ENCODE assay signal across 8 mouse cellular contexts in the genomic region with DNA sequence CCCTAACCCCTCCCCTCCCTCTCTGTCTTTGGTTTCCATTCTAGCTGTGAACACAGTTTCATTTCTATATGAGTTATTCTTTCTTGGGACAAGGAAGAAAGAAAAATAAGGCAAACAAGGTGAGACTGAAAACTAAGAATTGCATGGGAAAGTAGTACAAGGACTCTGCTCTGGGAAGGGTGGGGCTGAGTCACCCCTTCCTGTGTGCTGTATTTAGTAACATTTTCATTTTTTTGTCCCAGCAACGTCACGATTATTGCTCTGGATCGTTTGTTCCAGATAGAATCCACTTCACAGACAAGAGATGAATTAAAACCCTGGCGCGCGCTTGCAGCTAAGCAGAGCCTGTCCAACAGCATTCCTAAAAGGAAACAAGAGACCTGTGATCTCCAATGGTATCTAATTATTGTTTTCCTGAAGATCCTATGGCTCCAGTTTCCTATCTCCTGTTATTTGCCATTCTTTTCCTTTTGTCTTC. TPM values are rescaled to one million over a fixed set of nuclear protein-coding genes. Genes with fewer than 3 reads are reported as not detected.
DNase-seq lines count a peak whose midpoint lies in the region; ATAC-seq and TF ChIP-seq lines count a peak whose summit lies in the region.

A gene (plus strand): TSS at position 51 of the 478 bp plus-strand sequence.

- H3K9me3 ChIP-seq in forebrain, embryonic 11.5 days (ENCODE audit: control insufficient read depth, low read length) = no peaks in the 10 kb centered on the region
- no peaks in the 10 kb centered on the region for H3K9me3 ChIP-seq in midbrain, embryonic 13.5 days

- no peak within 1 kb of the TSS for H3K4me2 ChIP-seq in forebrain, embryonic 11.5 days (ENCODE audit: low read depth, low read length, severe bottlenecking)
- H3K4me2 ChIP-seq in midbrain, embryonic 13.5 days (replicated peaks) = no peak within 1 kb of the TSS

- TF ChIP-seq CTCF in thymus, adult 2 months (IDR thresholded peaks at IDR 0.05; ENCODE audit: borderline replicate concordance, control insufficient read depth, extremely low read depth, insufficient read depth, low read length, poor library complexity) = no peak

- ATAC-seq in forebrain, embryonic 11.5 days (replicated peaks; ENCODE audit: low FRiP score) = no peak
- ATAC-seq in midbrain, embryonic 13.5 days = no peak
- no peak for ATAC-seq in frontal cortex, adult (ENCODE audit: low TSS enrichment)

- WGBS in thymus, adult 2 months = 44% methylated on average over 6 of the region's 6 CpGs
- WGBS in forebrain, embryonic 11.5 days = 88% methylated on average over 6 of the region's 6 CpGs
- WGBS in midbrain, embryonic 13.5 days = 79% methylated on average over 6 of the region's 6 CpGs

- TF ChIP-seq POLR2A in thymus, adult 2 months (IDR thresholded peaks at IDR 0.05; ENCODE audit: control insufficient read depth, extremely low read depth, insufficient read depth, low read length, poor library complexity) = no peak

- no peak for DNase-seq in thymus, adult 2 months
- DNase-seq in thymus, postnatal 14 days = no peak
- DNase-seq in forebrain, embryonic 11.5 days (ENCODE audit: low spot score) = no peak
- peak in 1 of 2 experiments; percentile 15 for DNase-seq in heart, postnatal 10 days
- DNase-seq in left cerebral cortex, postnatal 14 days (ENCODE audit: low spot score in 2 of 2) = no peak
- no peak for DNase-seq in thymus, postnatal 36 days

- intact Hi-C loops in heart, postnatal 10 days (cut with DNase I) = no loop called here
- intact Hi-C loops in left cerebral cortex, postnatal 14 days (cut with DNase I) = no loop called here

- no peak within 1 kb of the TSS for H3K4me3 ChIP-seq in thymus, adult 2 months (ENCODE audit: control insufficient read depth, insufficient read depth, low read length)
- H3K4me3 ChIP-seq in forebrain, embryonic 11.5 days (ENCODE audit: low read depth, low read length) = no peak within 1 kb of the TSS
- H3K4me3 ChIP-seq in midbrain, embryonic 13.5 days (replicated peaks) = no peak within 1 kb of the TSS

- H3K36me3 ChIP-seq in thymus, adult 2 months (ENCODE audit: control insufficient read depth, insufficient read depth, low read length) = no peaks in the 10 kb centered on the region
- H3K36me3 ChIP-seq in forebrain, embryonic 11.5 days (ENCODE audit: control insufficient read depth, insufficient read depth, low read length) = no peaks in the 10 kb centered on the region
- no peaks in the 10 kb centered on the region for H3K36me3 ChIP-seq in midbrain, embryonic 13.5 days

- no peak within 1 kb of the TSS for H3K27ac ChIP-seq in thymus, adult 2 months (ENCODE audit: control insufficient read depth, insufficient read depth, low read length)
- H3K27ac ChIP-seq in forebrain, embryonic 11.5 days (ENCODE audit: low read depth, low read length) = no peak within 1 kb of the TSS
- no peak within 1 kb of the TSS for H3K27ac ChIP-seq in midbrain, embryonic 13.5 days

- no peaks in the 10 kb centered on the region for H3K27me3 ChIP-seq in thymus, adult 2 months (ENCODE audit: control insufficient read depth, insufficient read depth, low read length)
- no peaks in the 10 kb centered on the region for H3K27me3 ChIP-seq in forebrain, embryonic 11.5 days (ENCODE audit: control insufficient read depth, insufficient read depth, low read length)
- no peaks in the 10 kb centered on the region for H3K27me3 ChIP-seq in midbrain, embryonic 13.5 days

- no peak within 1 kb of the TSS for H3K9ac ChIP-seq in forebrain, embryonic 11.5 days (ENCODE audit: low read length)
- no peak within 1 kb of the TSS for H3K9ac ChIP-seq in midbrain, embryonic 13.5 days (replicated peaks)

- no peaks in the 10 kb centered on the region for H3K4me1 ChIP-seq in thymus, adult 2 months (replicated peaks; ENCODE audit: control insufficient read depth, insufficient read depth, low read length)
- H3K4me1 ChIP-seq in forebrain, embryonic 11.5 days (replicated peaks; ENCODE audit: control insufficient read depth, insufficient read depth, low read length) = no peaks in the 10 kb centered on the region
- H3K4me1 ChIP-seq in midbrain, embryonic 13.5 days (replicated peaks) = no peaks in the 10 kb centered on the region

RNA-seq across cellular contexts. Expression of the gene that starts here (rescaled TPM):
- 22.1 and 22.7 TPM in 2 replicates for polyA plus RNA-seq in thymus, adult 2 months (2012; rRNA removed)
- polyA plus RNA-seq in forebrain, embryonic 11.5 days (2014; fragmentation: Nextera tagmentation; extraction: Ambion mirVana) = 167 and 174 TPM in 2 replicates
- total RNA-seq in heart, postnatal 10 days (2021) = 10 to 100 TPM; 54.8 to 64.8 TPM
- total RNA-seq in left cerebral cortex, postnatal 14 days (2021) = 10 to 100 TPM; 71.9 to 79.7 TPM
- 163 and 172 TPM in 2 replicates for polyA plus RNA-seq in midbrain, embryonic 13.5 days (2015; fragmentation: Nextera tagmentation; extraction: Ambion mirVana)
